Mouse (Mus musculus): ENCODE measurements around the gene Stard3nl.

Stard3nl gene

DNA sequence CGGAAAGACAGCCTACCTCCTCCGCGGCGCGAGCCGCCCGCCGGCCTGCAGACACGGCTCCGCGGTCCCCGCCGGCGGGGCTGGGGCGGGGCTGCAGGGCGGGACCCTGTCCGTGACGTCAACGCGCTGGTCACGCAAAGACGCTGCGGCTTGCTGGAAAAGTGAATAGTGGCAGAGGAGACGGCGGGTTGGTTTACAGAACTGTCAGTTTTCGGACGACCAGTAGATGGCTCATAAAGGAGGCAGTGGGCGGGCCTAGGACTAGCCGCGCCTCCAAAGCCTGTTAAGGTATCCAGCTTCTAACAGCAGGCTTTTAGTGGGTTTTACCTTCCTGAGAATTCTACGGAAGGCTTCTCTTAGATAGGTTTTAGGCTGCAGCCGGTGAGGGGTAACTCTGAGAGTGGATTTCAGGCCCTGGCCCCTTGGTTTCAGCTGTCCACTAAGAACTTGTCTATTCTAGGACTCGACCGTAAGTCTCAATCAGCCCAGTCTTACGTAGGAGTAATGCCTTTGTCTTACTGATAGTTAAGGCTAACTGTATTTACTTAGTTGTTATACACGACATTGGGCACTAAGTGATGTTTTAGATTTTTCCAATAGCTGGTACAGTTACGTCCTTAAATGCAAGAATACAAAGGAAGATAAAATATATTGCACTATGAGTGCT lies at the start of gene Stard3nl:
Gene Stard3nl (minus strand): TSS at position 108 of the 667 bp plus-strand sequence.
- DNase-seq: peak; percentile 100

DNA sequence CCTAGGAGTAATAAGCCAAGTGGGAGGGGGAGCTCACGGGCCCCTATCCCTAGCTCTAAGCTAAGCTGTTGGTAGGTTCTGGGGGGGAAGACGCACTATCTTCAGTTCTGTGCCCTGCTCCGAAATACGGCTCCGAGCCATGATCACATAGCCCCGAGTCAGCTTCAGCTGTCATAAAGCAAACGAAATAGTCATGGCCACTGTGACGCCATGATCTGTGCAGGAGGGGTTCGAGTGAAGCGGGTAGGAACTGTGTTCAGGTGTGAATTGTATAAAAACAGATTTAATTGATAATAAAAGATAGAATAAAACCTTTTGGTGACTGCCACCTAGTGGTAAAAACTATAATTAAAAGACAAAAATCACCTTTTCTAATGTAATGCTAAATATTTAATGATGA lies 42.4 kb upstream of the Stard3nl start:
- DNase-seq: peak; percentile 7

DNA sequence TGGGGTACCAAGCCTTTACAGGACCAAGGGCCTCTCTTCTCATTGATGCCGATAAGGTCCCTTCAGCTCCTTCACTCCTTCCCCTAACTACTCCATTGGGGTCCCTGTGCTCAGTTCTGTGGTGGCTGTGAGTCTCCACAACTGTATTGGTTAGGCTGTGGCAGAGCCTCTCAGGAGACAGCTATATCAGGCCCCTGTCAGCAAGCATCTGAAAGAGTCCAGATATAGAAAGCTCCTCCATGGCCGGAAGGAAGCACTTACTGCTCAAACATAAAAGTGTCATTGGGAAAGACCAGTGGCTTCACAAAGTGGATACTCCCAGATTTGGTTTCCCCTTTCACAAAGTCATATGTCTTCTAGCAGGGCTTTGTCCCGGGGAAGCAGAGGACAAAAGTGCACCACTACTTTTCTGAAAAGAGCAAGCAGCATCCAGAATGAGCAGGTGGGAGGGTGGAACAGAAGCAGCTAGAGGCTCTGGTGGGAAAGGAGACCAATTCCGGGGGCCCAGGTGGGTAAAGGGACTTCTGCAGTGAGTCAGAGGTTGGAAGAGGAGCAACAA lies 34.3 kb upstream of the Stard3nl start:
- DNase-seq: no peak

DNA sequence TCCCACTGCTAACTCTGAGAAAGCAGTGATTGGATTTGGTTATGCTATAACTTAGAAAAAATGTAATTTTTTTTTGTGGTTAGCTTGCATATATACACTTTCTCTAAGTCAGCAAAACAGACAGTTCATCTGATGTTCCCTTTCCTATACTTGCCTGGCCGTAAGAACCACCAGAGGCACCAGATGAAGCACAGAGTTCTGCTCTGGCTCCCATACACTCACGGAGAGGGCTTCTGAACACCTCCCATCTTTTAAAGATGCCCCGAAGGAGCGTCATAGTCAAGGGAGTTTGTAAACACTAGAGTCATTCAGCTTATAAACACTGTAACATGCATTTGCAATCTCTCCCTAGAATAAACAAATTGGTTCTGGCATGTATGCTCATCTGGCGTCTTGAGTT lies 32.5 kb upstream of the Stard3nl start:
- no peak for DNase-seq

DNA sequence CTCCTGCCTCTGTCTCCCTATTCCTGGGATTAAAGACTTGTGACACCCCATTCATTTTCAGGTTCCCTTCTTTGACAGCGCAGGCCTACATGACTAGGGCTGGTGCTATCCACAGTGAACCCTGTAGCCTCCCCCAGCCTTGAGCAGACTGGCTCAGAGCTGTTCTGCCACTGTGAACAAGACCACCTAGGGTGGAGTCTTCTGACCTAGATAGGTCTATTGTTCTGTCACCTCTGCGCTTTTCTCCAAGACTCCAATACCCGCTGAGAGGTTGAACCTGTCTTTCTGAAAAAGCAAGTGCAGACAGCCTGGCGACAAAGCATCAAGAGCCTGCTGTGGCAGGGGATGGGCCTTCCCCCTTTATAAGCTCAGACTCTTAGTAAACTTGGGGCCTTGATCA lies 29.0 kb upstream of the Stard3nl start:
- DNase-seq: no peak

DNA sequence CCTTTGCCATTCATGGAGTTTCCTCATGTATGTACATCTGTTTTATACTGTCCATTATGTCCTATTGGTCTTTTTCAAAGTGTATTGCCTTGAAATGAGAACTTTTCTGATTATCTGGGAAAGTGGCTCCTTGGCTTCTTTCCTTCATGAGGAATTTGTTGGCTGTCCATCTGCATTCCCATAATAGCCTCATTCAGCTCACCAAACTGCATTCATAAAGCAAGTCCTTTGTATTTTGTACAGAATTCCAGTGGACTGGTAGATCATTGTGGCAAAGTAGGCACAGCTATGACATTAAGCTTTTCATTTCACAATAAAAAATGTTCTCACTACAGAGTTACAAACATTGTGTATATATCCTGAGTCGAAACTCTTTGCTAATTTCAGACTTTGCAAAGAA lies 26.9 kb upstream of the Stard3nl start:
- DNase-seq: no peak

DNA sequence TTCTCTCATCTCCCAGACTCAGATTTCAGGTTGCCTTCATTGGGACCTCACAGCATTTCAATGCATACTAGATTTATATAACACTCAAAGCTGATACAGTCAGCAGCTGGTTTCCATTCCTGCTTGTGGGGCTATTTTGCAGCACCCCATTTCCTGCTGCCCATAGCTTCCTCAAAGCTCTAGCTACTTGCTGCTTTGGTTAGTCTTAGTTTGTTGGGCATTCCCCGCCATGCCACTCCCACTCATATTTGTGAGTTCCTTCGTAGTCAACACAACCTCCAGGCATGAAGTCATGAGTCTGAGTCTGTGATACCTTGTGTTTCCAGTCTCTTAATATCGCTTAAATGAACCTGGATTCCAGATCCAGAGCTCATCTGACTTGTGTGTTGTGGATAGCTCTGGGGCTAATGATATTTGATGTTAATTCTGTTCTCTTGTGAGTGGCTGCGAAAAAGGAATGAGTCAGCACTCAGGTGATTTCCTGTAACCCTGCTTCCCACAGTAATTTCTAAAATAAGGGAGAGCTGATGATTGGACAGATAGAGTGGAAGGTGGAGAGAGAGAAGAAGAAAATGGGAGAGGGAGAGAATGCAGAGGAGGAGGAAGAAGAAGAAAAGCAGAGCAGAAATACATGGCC lies 22.4 kb upstream of the Stard3nl start:
- peak; percentile 11 for DNase-seq

DNA sequence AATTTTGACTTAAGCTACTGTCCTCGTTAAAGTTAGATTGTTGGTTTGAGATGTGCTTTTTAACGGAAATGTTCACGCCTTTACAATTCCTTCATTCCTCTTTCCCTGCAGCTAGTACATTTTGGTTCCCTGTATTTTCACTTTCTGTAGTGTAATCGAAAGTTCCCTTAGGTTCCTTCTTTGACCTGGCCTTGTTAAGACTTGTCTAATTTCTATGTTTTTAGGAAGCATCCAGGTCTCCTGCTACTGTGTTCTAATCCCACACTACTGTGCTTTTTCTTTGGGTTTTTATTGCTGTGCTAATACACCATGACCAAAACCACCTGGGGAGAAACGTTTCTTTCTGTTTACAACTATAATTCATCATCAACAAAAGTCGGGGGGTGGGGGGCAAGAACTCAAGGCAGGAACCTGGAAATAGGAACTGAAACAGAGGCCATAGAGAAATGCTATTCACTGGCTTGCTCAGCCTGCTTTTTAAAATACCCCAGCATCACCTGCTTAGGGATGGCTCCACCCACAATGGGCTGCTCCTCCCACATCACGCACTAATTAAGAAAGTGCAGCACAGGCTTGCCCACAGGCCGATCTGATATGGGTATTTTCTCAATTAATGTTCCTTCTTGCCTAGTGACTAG lies 20.4 kb upstream of the Stard3nl start:
- peak; percentile 17 for DNase-seq

DNA sequence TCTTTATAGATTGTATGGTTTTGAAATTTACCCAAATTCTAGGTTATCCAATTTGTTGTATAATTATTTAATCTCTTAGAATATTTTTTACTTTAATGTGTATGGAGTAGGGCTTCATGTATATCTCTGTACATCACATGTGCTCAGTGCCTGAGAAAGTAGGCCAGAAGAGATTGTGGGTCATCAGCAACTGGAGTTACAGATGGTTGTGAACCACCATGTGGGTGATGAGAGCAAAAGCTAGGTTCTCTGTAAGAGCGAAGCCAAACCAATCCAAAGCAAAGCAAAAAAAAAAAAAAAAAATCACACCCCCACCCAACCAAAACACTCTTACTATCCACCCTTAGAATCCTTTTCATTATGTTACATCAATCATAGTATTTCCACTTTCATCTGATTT lies 19.7 kb upstream of the Stard3nl start:
- no peak for DNase-seq

DNA sequence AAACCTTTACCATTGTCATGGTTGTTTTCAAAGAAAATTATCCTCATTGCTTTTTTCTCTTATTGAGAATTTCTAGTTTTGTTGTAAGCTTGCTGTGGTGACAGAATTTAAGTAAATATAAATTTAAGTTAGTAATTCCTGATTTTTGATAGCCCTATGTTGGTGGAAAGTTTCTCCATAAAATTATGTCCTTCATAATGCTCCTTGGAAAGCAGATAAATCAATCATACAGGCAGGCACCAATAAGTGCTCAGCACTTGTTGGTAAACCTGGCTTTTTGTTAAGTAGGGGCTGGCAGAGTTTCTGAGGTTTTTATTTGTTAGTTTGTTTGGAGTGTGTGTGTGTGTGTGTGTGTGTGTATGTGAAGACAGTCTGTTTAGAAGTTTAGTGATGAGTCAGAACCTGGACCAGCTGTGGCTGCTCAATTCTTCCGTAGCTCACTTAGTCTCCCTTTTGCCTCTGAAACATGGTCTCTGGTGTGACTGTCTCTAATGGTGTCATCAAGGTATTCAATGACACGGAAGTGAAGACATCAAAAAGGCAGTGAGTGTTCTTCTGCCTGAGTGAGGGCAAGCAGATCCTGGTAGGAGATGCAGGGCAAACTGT lies 16.8 kb upstream of the Stard3nl start:
- DNase-seq: no peak

DNA sequence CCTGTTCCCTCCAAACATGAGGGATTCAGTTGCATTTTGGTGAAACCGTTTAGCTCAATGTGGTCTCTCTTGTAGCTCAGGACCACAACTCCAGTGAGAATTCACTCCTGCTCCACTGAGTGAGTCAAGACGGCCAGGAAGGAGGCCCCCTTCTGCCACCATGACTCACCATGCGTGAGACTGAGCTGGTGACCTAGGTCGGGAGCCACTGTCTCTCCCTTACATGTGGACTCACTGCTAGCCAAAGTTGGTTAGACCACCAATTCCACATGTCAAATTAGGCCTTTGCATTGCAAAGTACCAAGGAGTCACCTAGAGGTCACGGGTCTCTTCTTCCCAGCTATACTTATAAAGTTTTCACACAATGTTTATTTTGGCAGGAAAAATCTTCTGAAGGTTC lies 16.3 kb upstream of the Stard3nl start:
- DNase-seq: no peak

DNA sequence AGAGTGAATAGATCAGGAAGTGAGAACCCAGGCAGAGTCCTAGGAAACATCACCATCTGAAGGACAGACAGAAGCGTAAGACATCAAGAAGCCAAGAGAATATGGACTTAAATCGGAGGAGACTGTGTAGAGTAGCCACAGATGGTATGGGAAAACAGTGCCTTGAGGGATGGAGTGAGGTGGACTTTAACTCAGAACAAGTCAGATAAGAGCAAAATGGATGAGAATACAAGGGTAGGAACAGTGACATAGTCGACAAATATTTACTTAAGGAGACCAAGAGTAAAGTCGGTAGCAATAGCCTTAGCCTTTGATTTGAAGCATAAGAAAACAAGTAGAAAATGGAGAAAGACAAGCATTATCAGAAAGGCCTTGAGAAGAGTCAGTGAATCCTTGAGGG lies 15.1 kb upstream of the Stard3nl start:
- DNase-seq: no peak

DNA sequence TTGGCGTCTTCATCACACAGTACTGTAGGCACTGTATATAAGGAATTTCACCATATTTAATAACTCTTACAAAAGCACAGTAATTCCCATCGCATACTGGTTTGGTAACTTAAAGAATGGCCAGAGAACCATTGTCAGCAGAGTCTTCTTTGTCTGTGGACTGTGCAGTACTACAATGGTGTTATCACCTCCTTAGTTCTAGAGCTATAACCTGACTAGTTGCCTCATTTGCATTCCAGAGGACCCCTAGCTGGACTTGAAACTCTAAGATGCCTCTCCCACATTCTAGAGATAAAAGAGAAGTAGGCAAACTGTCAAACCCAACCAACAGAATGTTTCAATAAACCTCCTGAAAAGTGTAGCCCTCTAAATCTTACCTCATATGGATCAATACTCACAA lies 12.4 kb upstream of the Stard3nl start:
- no peak for DNase-seq

DNA sequence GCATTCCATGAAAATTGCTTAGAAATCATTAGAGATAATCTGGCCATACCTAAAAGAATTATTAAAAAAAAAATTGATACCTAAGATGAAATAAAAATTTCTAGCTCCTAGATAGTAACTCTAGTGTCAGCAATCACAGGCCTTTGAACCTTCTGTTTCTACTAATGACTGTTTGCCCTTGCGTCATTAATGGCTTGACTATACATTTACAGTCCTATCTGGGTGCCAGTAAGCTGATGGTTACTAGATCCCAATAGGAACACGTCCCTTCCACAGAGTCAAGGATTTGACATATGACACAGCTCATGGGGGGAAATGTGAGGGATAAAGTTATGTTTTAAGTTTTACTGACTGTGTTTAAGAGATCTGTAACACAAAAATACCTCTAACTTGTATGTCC lies 9.0 kb upstream of the Stard3nl start:
- no peak for DNase-seq

DNA sequence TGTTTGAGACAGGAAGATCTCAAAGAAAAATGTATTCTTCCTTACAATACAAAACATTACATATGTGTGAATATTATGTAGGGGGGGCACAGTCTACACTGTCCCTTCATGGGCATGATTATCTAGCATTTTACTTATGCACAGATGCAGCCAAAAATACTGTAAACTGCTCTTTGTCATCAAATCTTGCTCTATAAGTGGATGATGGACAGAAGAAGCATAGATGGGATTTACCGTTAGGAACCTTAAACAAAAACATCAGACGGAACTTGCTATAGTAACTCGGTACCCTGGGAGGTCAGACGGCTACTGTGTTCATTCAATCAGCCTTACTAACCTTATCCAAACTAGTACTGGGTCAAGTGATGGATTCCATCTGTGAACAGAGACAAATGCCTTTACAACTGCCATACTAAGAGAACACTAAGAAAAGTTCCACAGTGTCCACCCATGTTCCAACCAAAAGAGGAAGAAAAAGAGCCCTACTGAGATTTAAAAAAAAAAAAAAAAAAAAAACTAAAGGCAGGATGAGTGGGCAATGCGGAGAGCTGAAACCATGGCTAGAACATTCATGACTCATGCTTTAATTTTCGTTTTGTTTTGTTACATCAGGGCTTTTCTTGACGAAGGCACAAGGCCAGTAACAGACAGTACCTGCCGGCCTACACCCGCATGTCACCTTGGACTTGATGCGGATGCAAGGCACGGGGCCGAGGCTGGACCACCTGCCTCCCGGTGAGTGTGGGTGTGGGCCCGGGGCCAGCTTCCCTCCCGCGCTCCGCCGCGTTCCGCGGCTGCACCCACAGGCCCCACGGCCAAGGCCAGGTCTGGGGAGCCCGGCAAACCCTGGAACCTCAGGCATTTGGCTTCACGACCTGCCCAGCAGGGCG lies 552 bp downstream of the Stard3nl start:
- no peak for DNase-seq

DNA sequence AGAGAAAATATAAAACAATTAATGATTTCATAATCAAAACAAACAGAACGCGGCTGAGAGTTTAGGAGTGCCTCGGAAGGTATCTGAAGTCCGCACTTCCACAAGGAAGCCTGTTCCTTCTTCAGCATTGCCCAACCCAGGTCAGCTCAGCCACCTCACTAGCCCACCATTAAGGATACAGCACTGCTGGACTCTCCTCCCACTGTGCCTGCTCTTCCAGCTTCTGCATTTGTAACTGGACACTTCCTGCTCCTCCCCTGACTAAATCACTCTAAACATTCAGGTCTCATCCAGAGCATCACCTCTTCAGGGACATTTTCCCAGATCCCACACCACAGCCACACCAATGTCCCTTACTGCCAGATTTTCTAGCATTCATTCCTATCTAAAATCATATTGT lies 1.4 kb downstream of the Stard3nl start:
- peak; percentile 78 for DNase-seq

DNA sequence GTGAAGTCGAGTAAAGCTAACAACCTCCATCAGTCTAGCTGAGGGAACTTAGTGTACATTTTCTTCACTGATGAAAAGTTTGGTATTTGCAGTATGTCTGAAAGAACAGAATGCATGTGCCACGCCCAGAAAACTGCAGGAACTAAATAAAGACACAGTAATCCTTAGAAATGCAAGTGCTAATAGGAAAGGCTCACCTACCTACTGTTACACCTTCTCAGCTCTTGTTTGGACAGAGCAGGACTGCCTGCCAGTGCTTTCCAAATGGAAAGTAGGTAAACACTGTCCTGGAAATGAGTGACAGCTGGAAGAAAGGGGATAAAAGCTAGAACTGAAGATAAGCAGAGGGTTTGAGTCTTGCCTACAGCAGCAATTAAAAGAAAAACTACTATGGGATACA lies 1.9 kb downstream of the Stard3nl start:
- DNase-seq: peak; percentile 43

DNA sequence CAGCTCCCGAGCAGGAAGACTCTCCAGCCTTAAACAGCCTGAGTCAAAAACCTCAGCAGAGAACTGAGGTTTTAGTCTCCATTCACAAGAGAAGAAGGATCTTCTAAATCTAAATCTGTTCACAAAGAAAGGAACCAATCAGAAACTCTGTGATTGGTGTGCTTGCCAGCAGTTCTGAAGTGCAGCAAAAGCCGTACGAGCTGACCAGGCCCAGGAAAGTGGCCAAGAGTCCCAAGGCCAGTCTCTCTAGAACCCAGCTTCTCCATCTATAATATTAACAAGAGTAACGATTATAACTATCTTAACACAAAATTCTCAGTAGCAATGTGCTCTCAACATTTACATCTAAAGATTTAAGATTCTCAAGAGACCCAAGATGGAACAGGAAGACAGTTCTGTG lies 4.0 kb downstream of the Stard3nl start:
- no peak for DNase-seq

DNA sequence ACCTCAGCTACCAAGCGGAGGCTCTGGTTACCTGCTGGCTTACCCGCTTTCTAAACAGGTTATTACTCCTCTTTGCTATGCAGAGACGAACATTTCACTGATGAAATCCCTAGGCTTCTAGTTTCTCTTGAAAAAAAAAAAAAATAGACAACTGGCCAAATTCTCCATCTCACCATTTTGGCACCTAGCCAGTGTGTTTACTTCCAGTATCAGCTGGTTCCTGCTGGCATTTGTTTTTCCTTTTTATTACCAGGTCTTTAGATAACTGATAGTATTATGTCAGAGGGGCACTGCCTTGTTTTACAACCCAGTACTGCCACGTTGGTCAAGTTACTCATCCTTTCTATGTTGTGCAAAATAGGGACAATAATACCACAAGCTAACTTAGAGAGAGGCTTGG lies 5.3 kb downstream of the Stard3nl start:
- DNase-seq: no peak

DNA sequence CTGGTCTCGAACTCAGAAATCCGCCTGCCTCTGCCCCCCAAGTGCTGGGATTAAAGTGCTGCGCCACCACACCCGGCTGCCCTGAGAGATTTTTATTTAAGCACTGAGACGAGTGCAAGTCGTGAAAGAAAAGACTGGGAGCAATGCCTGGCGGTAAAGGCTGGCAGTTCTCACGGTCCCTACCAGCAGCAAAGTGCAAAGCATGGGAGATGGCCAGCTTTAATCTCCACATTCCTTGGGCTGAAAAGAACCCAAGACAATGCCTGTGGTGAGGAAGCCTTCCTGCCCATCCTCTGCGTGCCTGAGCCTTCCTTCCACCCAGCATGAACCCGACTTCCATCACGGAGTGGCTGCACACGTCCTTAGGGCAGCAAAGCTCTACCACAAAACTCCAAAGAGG lies 5.7 kb downstream of the Stard3nl start:
- DNase-seq: peak; percentile 22

DNA sequence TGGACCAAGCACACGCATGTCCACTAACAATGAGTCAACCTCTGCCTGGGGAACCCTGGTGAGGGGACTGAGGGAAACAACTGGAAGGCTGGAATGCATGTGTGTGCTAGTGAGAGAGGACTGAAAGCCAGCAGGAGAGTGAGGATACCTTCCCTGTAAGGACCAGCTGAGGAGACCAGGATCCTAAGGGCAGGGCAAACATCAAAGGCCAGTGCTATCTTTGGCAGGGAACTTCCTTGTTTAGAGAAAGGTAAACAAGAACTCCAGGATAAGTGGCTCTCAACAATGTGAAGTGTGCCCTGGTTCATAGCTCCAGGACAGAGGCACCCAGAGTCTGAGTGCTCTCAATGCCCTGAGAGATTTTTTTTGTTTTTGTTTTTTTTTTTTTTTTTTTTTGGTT lies 6.2 kb downstream of the Stard3nl start:
- DNase-seq: peak; percentile 87

DNA sequence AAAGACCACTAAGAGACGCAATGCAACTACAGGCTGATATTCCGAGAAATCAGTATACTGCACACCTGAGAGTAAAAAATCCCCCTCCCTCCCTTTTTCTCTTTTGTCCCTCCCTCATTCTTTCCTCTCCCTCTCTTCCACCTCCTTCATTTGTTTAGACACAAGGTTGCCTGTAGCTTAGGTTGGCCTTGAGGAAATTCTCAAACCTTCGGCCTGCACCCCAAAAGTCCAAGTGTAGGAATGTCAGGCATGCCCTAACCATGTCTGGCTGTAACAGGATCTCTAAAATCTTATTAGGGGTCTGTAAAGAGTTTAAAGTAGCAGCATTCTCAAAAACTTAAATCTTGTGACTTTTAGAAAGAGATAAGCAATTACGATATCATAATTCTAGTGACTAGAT lies 10.4 kb downstream of the Stard3nl start:
- no peak for DNase-seq
